Mouse (Mus musculus): ENCODE measurements around the gene Cox7b. TPM values are rescaled to one million over a fixed set of nuclear protein-coding genes. Genes with fewer than 3 reads are reported as not detected.
"Not testable (repeated sequence)": the region's sequence is repeated elsewhere in the genome, so short reads cannot be mapped to it uniquely, and the experiment has no call there.

The Cox7b gene
- 100 to 1,000 TPM; 752 to 895 (median 837) TPM for total RNA-seq (2022)

GRCm38 (mm10) chrX:106015571-106016322 lies at the start of gene Cox7b:
TSS of gene Cox7b (plus strand) at chrX:106015700.
- peak; percentile 41 to 44 for DNase-seq (ENCODE audit: low spot score in 2 of 2)

- no peak for DNase-seq (ENCODE audit: low spot score in 2 of 2)
These were observed 13.9 kb upstream of the Cox7b start for GRCm38 (mm10) chrX:106001605-106002004.

DNA sequence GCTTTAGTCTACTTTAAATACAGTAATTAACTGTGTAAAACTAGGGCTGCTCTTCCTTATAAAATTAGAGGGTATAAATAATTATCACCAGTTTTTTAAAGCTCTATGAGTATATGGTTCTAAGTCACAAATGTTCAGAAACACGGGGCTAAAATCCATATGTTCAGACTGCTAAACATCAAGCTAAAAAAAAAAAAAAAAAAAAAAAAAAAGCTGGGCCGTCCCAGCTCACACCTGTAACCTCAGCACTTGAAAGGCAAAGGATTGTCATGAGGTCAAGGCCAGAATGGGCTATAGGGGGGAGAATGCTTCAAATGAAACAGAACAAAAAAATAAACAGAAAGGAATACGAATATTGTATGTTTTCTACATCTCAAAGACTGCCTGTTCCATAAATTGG lies 4.7 kb upstream of the Cox7b start:
- DNase-seq (ENCODE audit: low spot score in 2 of 2): no peak

DNA sequence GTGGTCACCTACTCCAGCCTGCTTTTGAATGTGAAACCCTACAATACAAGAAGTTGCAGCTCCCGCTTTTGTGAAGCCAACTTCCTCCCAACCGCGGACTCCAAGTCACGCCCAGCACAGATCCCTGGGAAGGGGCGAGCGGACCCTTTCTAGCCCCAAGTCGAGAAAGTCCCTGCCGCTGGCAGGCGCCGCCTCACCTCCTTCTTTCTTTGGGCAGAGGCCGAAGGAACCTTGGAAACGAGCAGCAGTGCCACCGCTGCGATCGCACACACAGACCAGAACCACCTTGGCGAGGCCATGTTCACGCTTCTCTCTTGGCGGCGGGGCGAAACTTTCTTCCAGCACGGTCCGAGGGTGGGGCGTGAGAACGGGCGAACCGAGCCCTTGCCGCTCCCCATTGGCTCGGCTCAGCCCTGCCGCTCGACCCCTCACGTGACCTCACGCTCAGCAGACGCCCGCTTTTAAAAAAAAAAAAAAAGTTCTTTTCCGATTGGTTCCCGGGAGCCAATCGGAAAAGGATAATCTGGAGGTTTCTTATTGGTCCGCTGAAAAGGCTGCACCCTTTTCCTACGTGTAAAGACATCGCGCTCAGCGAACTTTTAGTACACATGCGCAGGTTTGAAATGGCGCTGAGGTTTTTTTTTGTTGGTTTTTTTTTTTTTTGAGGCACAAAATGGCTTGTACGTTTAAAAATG lies 3.9 kb upstream of the Cox7b start, which contains the start of gene Magt1:
Magt1 (minus strand) TSS at position 442 of the 695 bp plus-strand sequence.
- peak; percentile 67 to 82 for DNase-seq (ENCODE audit: low spot score in 2 of 2)

DNA sequence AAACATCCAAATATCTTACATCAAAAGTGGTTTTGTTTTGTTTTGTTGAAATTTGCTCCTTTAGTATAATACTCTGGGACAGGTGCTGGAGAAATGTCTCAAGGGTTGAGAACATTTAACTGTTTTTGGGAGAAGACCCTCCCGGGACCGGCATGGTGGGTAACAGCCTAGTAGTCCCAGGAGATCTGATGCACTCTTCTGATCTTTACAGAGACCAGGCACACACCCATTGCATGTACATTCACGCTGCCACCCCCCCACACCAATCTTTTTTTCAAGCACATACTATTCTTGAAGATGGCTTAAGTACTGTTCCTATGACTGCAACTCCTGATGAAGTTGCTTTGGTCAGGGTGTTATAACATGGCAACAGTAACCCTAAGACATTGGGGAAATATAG lies 2.9 kb upstream of the Cox7b start:
- DNase-seq (ENCODE audit: low spot score in 2 of 2): no peak

DNA sequence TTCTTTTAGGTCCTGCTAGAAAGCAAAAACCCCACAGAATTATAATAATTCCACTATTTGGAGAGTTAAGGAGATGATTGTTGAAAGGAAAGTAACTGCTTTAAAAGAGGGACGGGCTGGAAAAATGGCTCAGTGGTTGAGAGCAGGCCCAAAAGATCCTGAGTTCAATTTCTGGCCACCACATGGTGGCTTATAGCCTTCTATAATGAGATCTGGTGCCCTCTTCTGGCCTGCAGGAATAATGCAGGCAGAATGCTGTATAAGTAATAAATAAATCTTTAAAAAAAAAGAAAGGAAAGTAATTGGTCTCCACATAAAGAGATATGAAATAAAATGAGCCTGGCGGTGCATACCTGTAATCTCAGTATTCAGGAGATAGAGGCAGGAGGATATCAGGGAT lies 2.3 kb upstream of the Cox7b start:
- DNase-seq (ENCODE audit: low spot score in 2 of 2): peak; percentile 5 to 23

DNA sequence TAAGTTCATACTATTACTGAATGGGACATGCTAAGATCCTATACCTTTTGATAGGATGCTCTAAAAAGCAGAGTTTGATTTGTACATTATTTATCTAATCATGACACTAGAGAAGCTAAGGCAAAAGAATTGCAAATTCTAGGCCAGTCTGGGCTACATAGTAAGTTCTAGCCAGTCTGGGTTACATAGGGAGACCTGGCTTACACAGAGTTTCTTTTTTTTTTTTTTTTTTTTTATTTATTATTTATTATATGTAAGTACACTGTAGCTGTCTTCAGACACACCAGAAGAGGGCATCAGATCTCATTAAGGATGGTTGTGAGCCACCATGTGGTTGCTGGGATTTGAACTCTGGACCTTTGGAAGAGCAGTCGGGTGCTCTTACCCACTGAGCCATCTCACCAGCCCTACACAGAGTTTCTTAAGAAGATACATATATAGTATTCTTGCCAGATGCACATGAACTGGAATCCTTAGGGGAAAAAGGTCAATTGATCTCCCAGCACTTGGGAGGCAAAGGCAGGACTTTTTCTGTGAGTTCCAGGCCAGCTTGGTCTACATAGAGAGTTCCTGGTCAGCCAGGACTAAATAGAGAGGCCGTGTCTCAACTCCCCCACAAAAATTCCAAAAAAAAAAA lies 641 bp upstream of the Cox7b start:
- not testable (repeated sequence) for DNase-seq (ENCODE audit: low spot score in 2 of 2)

GRCm38 (mm10) chrX:106017102-106017501 lies 1.6 kb downstream of the Cox7b start:
- no peak for DNase-seq (ENCODE audit: low spot score in 2 of 2)

GRCm38 (mm10) chrX:106017516-106017915 lies 2.0 kb downstream of the Cox7b start:
- no peak for DNase-seq (ENCODE audit: low spot score in 2 of 2)

- peak; percentile 82 to 86 for DNase-seq (ENCODE audit: low spot score in 2 of 2)
These were observed 11.2 kb downstream of the Cox7b start, which contains the start of gene Atp7a for GRCm38 (mm10) chrX:106026418-106027342. TSS of gene Atp7a (plus strand) at chrX:106027276.

GRCm38 (mm10) chrX:106027343-106027674 lies 11.8 kb downstream of the Cox7b start:
- DNase-seq (ENCODE audit: low spot score in 2 of 2): no peak

DNA sequence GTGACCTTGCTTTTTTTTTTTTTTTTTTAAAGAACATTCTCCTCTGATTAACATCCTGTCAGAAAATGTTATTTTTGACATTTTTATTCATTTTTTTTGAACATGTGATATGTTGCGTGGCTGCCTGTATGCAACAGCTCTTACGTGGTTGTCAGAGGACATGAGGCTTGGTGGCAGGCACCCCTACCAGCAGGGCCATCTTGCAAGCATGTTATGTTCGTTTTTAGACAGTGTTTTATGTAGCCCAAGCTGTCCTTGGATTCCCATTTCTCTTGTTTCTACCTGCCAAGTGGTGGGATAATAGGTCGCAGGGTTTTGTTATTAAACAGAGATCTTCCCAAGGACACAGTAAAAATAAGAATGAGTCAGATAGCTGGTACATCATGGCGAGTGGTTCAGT lies 14.7 kb downstream of the Cox7b start:
- DNase-seq (ENCODE audit: low spot score in 2 of 2): no peak

GRCm38 (mm10) chrX:106031124-106031523 lies 15.6 kb downstream of the Cox7b start:
- DNase-seq (ENCODE audit: low spot score in 2 of 2): no peak

DNA sequence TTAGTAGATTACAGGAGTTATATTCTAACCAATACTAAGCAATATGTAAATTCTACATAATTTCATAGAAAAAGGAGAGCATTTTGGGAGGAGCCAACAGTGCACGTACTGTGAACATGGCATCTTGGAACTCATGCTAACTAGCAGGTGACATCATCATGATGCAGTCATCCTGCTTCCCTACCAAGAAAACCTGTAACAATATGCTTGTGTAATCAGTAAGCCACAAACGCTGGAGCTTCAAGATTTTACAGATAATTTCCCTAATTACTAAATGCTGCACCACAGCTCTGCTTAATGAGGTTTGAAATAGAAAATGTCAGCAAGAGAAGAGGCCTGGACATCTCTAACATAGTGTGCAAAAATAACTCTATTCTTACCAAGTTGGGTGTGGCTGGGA lies 20.2 kb downstream of the Cox7b start:
- DNase-seq (ENCODE audit: low spot score in 2 of 2): no peak

- DNase-seq (ENCODE audit: low spot score in 2 of 2): no peak
These were observed 21.8 kb downstream of the Cox7b start for GRCm38 (mm10) chrX:106037185-106037752.

GRCm38 (mm10) chrX:106043863-106044617 lies 28.5 kb downstream of the Cox7b start:
- no peak for DNase-seq (ENCODE audit: low spot score in 2 of 2)

DNA sequence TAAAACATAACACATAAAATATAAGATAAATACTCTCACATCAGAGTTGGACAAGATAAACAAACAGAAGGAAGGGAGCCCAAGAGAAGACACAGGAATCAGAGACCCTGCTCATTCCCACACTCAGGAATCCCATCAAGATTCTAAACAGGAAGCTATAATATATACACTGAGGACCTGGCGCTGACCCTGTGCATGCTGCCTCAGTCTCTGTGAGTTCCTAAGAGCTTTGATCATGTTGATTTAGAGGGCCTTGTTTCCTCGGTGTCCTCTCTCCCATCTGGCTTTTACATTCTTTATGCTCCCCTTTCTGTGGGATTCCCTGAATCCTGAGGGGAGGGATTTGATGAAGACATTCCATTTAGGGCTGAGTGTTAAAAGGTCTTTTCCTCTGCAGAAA lies 30.0 kb downstream of the Cox7b start:
- no peak for DNase-seq (ENCODE audit: low spot score in 2 of 2)

DNA sequence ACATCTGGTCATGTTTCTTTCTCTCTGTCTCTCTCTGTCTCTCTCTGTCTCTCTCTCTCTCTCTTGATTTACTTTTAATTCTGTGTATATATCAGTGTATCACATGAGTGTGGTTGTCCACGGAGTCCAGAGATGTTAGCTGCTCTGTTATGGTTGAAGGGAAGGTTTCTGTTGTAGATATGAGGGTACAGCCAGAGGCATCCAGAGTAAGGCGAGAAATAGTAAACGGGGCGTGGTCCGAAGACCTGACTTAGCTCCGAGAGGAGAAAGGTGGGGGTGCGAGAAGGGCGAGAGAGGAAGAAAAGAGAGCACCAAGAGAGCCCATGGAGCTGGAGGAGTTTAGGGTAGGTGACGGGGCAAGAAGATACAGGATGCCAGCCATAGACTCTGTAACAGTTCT lies 30.4 kb downstream of the Cox7b start:
- no peak for DNase-seq (ENCODE audit: low spot score in 2 of 2)

- DNase-seq (ENCODE audit: low spot score in 2 of 2): no peak
These were observed 32.7 kb downstream of the Cox7b start for GRCm38 (mm10) chrX:106048191-106048590.

All from gastrocnemius, adult 8-10 months (tissue).